Mouse (Mus musculus) lung, postnatal 0 days (tissue): Measurements from ENCODE around the gene Mpst. TPM values are rescaled to one million over a fixed set of nuclear protein-coding genes. Genes with fewer than 3 reads are reported as not detected.

Experiments
- ATAC-seq: fragments of 200-750 bp; cut with Nextera tagmentation; 2 replicates; pipeline ENCODE4 v1.8.0; 2017; ENCODE audit warnings: moderate library complexity
- DNase-seq: peaks from one replicate; pipeline ENCODE4 v3.0.0-alpha.2; 2016; ENCODE audit warnings: low spot score
- H3K27ac ChIP-seq: fragments of 300-500 bp; sonication (generic); 2 replicates; pipeline ENCODE4 v1.5.1; 2014; ENCODE audit warnings: antibody characterized with exemption, mild to moderate bottlenecking, low read length, mixed read lengths
- H3K27me3 ChIP-seq: fragments of 300-500 bp; sonication (generic); replicated peaks from 2 replicates; pipeline ENCODE4 v1.6.1; 2014; ENCODE audit warnings: low read length, mixed read lengths; ENCODE audit not compliant: insufficient read depth
- H3K36me3 ChIP-seq: fragments of 300-500 bp; sonication (generic); 2 replicates; pipeline ENCODE4 v1.6.1; 2014; ENCODE audit warnings: low read length, mixed read lengths; ENCODE audit not compliant: insufficient read depth
- H3K4me1 ChIP-seq: fragments of 300-500 bp; sonication (generic); 2 replicates; pipeline ENCODE4 v1.6.1; 2014; ENCODE audit warnings: antibody characterized with exemption, low read depth, low read length, mixed read lengths; ENCODE audit not compliant: insufficient read depth
- H3K4me2 ChIP-seq: fragments of 300-500 bp; sonication (generic); replicated peaks from 2 replicates; pipeline ENCODE4 v1.6.1; 2014; ENCODE audit warnings: low read depth, mild to moderate bottlenecking, low read length, moderate library complexity, mixed read lengths
- H3K4me3 ChIP-seq: fragments of 300-500 bp; sonication (generic); 2 replicates; pipeline ENCODE4 v1.5.1; 2014; ENCODE audit warnings: low read depth, low read length
- H3K9ac ChIP-seq: fragments of 300-500 bp; sonication (generic); replicated peaks from 2 replicates; pipeline ENCODE4 v1.6.1; 2014; ENCODE audit warnings: low read depth, mild to moderate bottlenecking
- H3K9me3 ChIP-seq: fragments of 300-500 bp; sonication (generic); 2 replicates; pipeline ENCODE4 v1.6.1; 2016; ENCODE audit warnings: low read length, mixed read lengths
- CTCF ChIP-seq: IDR thresholded peaks from 2 replicates; pipeline ENCODE4 v1.5.1; 2016; ENCODE audit warnings: antibody characterized with exemption, mild to moderate bottlenecking
- EP300 ChIP-seq: IDR thresholded peaks from 2 replicates; pipeline ENCODE4 v1.6.1; 2016; ENCODE audit warnings: antibody characterized with exemption, mild to moderate bottlenecking, control low read depth
- WGBS: fragments of 180-500 bp; shearing (Covaris S2); extraction: QIAGEN DNeasy Blood & Tissue Kit; methylation state at CpG from one replicate; pipeline ENCODE4 v1.1.7; 2014; 5-methylcytosine and 5-hydroxymethylcytosine counted together
- polyA plus RNA-seq: library from polyadenylated mRNA; unstranded; fragments of >200 nt; fragmentation: Nextera tagmentation; extraction: Ambion mirVana; gene quantifications from 2 replicates; pipeline ENCODE4 v1.2.1, GENCODE M21; 2015

Mpst gene
- polyA plus RNA-seq, 1 experiment from 2014 or later, result 4.1 TPM

GRCm38 (mm10) chr15:78437237-78438017 lies 31.2 kb downstream of the Mpst start:
- no peak overlapping the region for H3K9ac ChIP-seq

GRCm38 (mm10) chr15:78438018-78438394 lies 31.8 kb downstream of the Mpst start:
- no peaks in the 10 kb centered on the region for H3K9me3 ChIP-seq
- no peak overlapping the region for H3K27ac ChIP-seq
- no peaks in the 10 kb centered on the region for H3K27me3 ChIP-seq
- no peak overlapping the region for H3K4me2 ChIP-seq
- H3K9ac ChIP-seq, result no peak overlapping the region
- no peak for DNase-seq
- TF ChIP-seq EP300, result no peak
- TF ChIP-seq CTCF, result no peak
- H3K4me1 ChIP-seq, result no peaks in the 10 kb centered on the region; the same call in 1 of the 2 replicates
- WGBS, result 41% methylated on average over 4 of the region's 4 CpGs
- H3K36me3 ChIP-seq, result peaks cover 3% of the 10 kb centered on the region; the same call in 1 of the 2 replicates
- no peak for ATAC-seq
- H3K4me3 ChIP-seq, result no peak overlapping the region

More at GRCm38 (mm10) chr15:78437237-78438017, 31.2 kb downstream of the Mpst start:
- H3K27me3 ChIP-seq, result no peaks in the 10 kb centered on the region
- no peak overlapping the region; the same call in 1 of the 2 replicates for H3K4me3 ChIP-seq
- ATAC-seq, result peak; percentile 16
- no peaks in the 10 kb centered on the region for H3K9me3 ChIP-seq
- no peak overlapping the region for H3K27ac ChIP-seq
- peak; percentile 40 for DNase-seq
- peaks cover 3% of the 10 kb centered on the region; the same call in 1 of the 2 replicates for H3K36me3 ChIP-seq
- WGBS, result 18% methylated on average over 21 of the region's 23 CpGs
- TF ChIP-seq EP300 (no peak), CTCF (no peak)
- H3K4me1 ChIP-seq, result no peaks in the 10 kb centered on the region; the same call in 1 of the 2 replicates
- H3K4me2 ChIP-seq, result peak overlapping the region; percentile 54

GRCm38 (mm10) chr15:78438505-78438904 lies 32.3 kb downstream of the Mpst start:
- Histone ChIP-seq H3K4me3 (no peak overlapping the region), H3K4me1 (no peaks in the 10 kb centered on the region; the same call in 1 of the 2 replicates), H3K27ac (no peak overlapping the region), H3K4me2 (no peak overlapping the region), H3K9ac (no peak overlapping the region), H3K9me3 (no peaks in the 10 kb centered on the region), H3K36me3 (peaks cover 3% of the 10 kb centered on the region; the same call in 1 of the 2 replicates), H3K27me3 (no peaks in the 10 kb centered on the region)
- 64% methylated on average over 8 of the region's 8 CpGs for WGBS
- ATAC-seq (no peak), DNase-seq (no peak)
- no peak for TF ChIP-seq EP300

- H3K4me2 ChIP-seq, result no peak overlapping the region
- peaks cover 3% of the 10 kb centered on the region; the same call in 1 of the 2 replicates for H3K36me3 ChIP-seq
- DNase-seq, result no peak
- no peak overlapping the region for H3K27ac ChIP-seq
- H3K4me1 ChIP-seq, result no peaks in the 10 kb centered on the region; the same call in 1 of the 2 replicates
- TF ChIP-seq CTCF (no peak), EP300 (no peak)
- no peak overlapping the region for H3K9ac ChIP-seq
- 78% methylated on average over 9 of the region's 9 CpGs for WGBS
- no peaks in the 10 kb centered on the region for H3K9me3 ChIP-seq
- no peaks in the 10 kb centered on the region for H3K27me3 ChIP-seq
- H3K4me3 ChIP-seq, result no peak overlapping the region
- ATAC-seq, result no peak
These were observed 32.8 kb downstream of the Mpst start for GRCm38 (mm10) chr15:78438973-78439372.

- Histone ChIP-seq H3K36me3 (no peaks in the 10 kb centered on the region), H3K27ac (no peak overlapping the region), H3K4me3 (no peak overlapping the region), H3K27me3 (no peaks in the 10 kb centered on the region), H3K4me1 (no peaks in the 10 kb centered on the region), H3K4me2 (no peak overlapping the region), H3K9ac (no peak overlapping the region), H3K9me3 (no peaks in the 10 kb centered on the region)
- DNase-seq (no peak), ATAC-seq (no peak)
- 86% methylated on average over 19 of the region's 19 CpGs for WGBS
- TF ChIP-seq CTCF, result no peak
- TF ChIP-seq EP300, result no peak
These were observed 36.0 kb downstream of the Mpst start for GRCm38 (mm10) chr15:78442231-78442630.

GRCm38 (mm10) chr15:78443857-78444256 lies 37.6 kb downstream of the Mpst start:
- TF ChIP-seq CTCF, result no peak
- TF ChIP-seq EP300, result no peak
- Histone ChIP-seq H3K9me3 (no peaks in the 10 kb centered on the region), H3K4me1 (no peaks in the 10 kb centered on the region), H3K27me3 (no peaks in the 10 kb centered on the region), H3K27ac (no peak overlapping the region), H3K36me3 (no peaks in the 10 kb centered on the region), H3K9ac (no peak overlapping the region), H3K4me2 (no peak overlapping the region), H3K4me3 (no peak overlapping the region)
- no peak for DNase-seq
- 42% methylated on average over 6 of the region's 6 CpGs for WGBS
- no peak for ATAC-seq
